Mouse (Mus musculus) liver, postnatal 0 days (tissue): ENCODE measurements around the gene Pabpc1l.

Experiments
- CTCF ChIP-seq: sonication (generic); IDR thresholded peaks from 2 replicates; pipeline ENCODE4 v1.5.1; 2016; ENCODE audit warnings: antibody characterized with exemption, low read depth
- EP300 ChIP-seq: IDR thresholded peaks from 2 replicates; pipeline ENCODE4 v1.6.1; 2016; ENCODE audit warnings: antibody characterized with exemption, low read depth, mild to moderate bottlenecking

DNA sequence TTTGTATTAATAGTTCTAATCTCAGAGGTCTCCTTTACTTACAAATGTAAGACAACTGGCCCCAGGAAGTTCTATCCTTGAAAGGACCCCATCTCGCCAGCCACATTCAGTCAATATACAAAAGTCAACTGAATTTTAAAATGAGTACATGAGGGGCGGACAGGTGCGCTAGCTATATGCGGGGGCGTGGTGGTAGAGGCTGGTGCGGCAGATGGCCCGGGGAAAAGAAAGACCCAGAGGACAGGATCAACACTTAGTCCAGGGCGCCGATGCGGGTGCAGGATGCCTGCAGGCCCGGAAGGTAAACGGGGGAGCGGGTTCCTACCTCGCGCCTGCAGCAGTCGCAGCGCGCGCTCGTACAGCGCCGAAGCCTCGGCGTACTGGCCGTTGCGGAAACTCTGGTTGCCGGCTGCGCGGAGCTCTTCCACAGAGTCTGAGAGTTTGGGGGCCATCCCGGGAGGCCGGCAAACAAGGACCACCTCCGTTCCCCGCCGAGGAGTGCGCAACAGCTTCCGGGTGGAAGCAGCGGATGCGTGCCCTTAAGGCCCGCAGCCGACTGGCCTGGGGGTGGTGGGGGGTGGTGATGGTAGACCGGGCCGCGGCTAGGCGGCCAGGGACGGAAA lies 45.0 kb downstream of the Pabpc1l start, which contains the start of gene Stk4:
- TF ChIP-seq CTCF (no peak), EP300 (no peak)
